Mouse (Mus musculus) CH12.LX (cell line): ENCODE measurements around the gene Cmtm4. TPM values are rescaled to one million over a fixed set of nuclear protein-coding genes. Genes with fewer than 3 reads are reported as not detected.
"Not testable (repeated sequence)": the region's sequence is repeated elsewhere in the genome, so short reads cannot be mapped to it uniquely, and the experiment has no call there.

Source experiments
- DNase-seq: peaks from one replicate; pipeline ENCODE4 v3.0.0-alpha.2; 2013; ENCODE audit errors: extremely low read depth
- H3K27ac ChIP-seq: 2 replicates; pipeline ENCODE4 v1.5.1; 2012; ENCODE audit warnings: low read depth, mild to moderate bottlenecking, control low read depth, moderate library complexity; ENCODE audit not compliant: insufficient read depth
- H3K27me3 ChIP-seq: replicated peaks from 2 replicates; pipeline ENCODE3; 2012; ENCODE audit warnings: inconsistent platforms
- H3K36me3 ChIP-seq, 2 experiments: replicated peaks in 1 of 2; 2 replicates each; pipeline versions ENCODE3 to v1.6.1; 2012; ENCODE audit warnings: inconsistent platforms in 1 of 2, low read length in 1 of 2, mild to moderate bottlenecking in 1 of 2, mixed read lengths in 1 of 2, moderate library complexity in 1 of 2; ENCODE audit not compliant: control insufficient read depth in 1 of 2, insufficient read depth in 1 of 2
- H3K4me1 ChIP-seq, 2 experiments: 2 replicates each; pipeline ENCODE4 v1.6.1; 2012; ENCODE audit warnings: inconsistent platforms in 1 of 2, moderate library complexity in 1 of 2; ENCODE audit not compliant: insufficient read depth in 2 of 2, control insufficient read depth in 1 of 2
- H3K4me2 ChIP-seq: 2 replicates; pipeline ENCODE4 v1.6.1; 2012; ENCODE audit warnings: low read depth, mild to moderate bottlenecking, control low read depth; ENCODE audit not compliant: poor library complexity, insufficient read depth, severe bottlenecking
- H3K4me3 ChIP-seq, 3 experiments: fragments of 150-350 bp in 1 of 3; sonication (generic) in 1 of 3; replicated peaks in 1 of 3; 2 replicates each; pipeline versions ENCODE3 to v1.5.1; 2011 to 2012; ENCODE audit warnings: low read depth in 2 of 3, low read length in 2 of 3, mild to moderate bottlenecking in 2 of 3, moderate library complexity in 2 of 3, control low read depth in 1 of 3, improper control_type of control experiment in 1 of 3, inconsistent platforms in 1 of 3, mixed read lengths in 1 of 3; ENCODE audit not compliant: poor library complexity in 1 of 3
- H3K79me2 ChIP-seq: replicated peaks from 2 replicates; pipeline ENCODE4 v1.6.1; 2012; ENCODE audit warnings: mild to moderate bottlenecking, moderate library complexity; ENCODE audit not compliant: control insufficient read depth, poor library complexity, insufficient read depth, severe bottlenecking; ENCODE audit errors: extremely low read depth
- H3K9ac ChIP-seq: 2 replicates; pipeline ENCODE4 v1.6.1; 2012; ENCODE audit warnings: low read depth, mild to moderate bottlenecking, control low read depth, moderate library complexity; ENCODE audit not compliant: insufficient read depth
- H3K9me3 ChIP-seq: replicated peaks from 2 replicates; pipeline ENCODE3; 2012; ENCODE audit warnings: low read length, inconsistent platforms, mixed read lengths
- CTCF ChIP-seq, 2 experiments: IDR thresholded peaks in 1 of 2; conservative IDR thresholded peaks in 1 of 2; 2 replicates each; pipeline ENCODE4 v1.5.1; 2011 to 2012; ENCODE audit warnings: low read depth in 2 of 2, low read length in 2 of 2, improper control_type of control experiment in 1 of 2, inconsistent platforms in 1 of 2, mild to moderate bottlenecking in 1 of 2, moderate library complexity in 1 of 2
- MAFK ChIP-seq: IDR thresholded peaks from 2 replicates; pipeline ENCODE4 v1.6.1; 2011; ENCODE audit warnings: low read length, improper control_type of control experiment; ENCODE audit not compliant: insufficient replicate concordance
- NELFE ChIP-seq: IDR thresholded peaks from 2 replicates; pipeline ENCODE4 v1.6.1; 2011; ENCODE audit warnings: low read depth, low read length, improper control_type of control experiment
- NRF1 ChIP-seq: IDR thresholded peaks from 2 replicates; pipeline ENCODE4 v1.6.1; 2014; ENCODE audit warnings: low read depth, mild to moderate bottlenecking, inconsistent platforms, low read length, improper control_type of control experiment, moderate library complexity
- RAD21 ChIP-seq: IDR thresholded peaks from 2 replicates; pipeline ENCODE4 v1.6.1; 2011; ENCODE audit warnings: low read depth, mild to moderate bottlenecking, low read length, improper control_type of control experiment, moderate library complexity
- dilution Hi-C: fragments of 300-500 bp; cut with MboI; formaldehyde crosslinking; loops from 2 replicates; pipeline ENCODE4 v1.14.3; 2020; ENCODE audit warnings: low sequenced_read_pairs; ENCODE audit not compliant: extremely low pct_unique_long_range_greater_than_20kb, extremely low pct_ligation_motif_present
- in situ Hi-C: fragments of 300-500 bp; cut with MboI; formaldehyde crosslinking; loops from 3 replicates; pipeline ENCODE4 v1.14.3; 2019; ENCODE audit warnings: low sequenced_read_pairs, low pct_ligation_motif_present, low pct_unique_long_range_greater_than_20kb, mixed read lengths
- polyA plus RNA-seq: library from polyadenylated mRNA; unstranded; fragments of >175 nt; gene quantifications from 2 replicates; pipeline ENCODE4 v1.2.1, GENCODE M21; 2012; ENCODE audit warnings: low read depth; ENCODE audit not compliant: insufficient read length
- total RNA-seq, 2 experiments: library from RNA; depleted of rRNA; stranded (reverse); fragments of 300-350 nt in 1 of 2; fragments of >200 nt in 1 of 2; gene quantifications; 2 replicates each; pipeline ENCODE4 v1.2.3; 2012 to 2014

Cmtm4 gene
- total and polyA plus RNA-seq, 3 experiments: 2.3 to 3.0 (median 2.6) TPM

DNA sequence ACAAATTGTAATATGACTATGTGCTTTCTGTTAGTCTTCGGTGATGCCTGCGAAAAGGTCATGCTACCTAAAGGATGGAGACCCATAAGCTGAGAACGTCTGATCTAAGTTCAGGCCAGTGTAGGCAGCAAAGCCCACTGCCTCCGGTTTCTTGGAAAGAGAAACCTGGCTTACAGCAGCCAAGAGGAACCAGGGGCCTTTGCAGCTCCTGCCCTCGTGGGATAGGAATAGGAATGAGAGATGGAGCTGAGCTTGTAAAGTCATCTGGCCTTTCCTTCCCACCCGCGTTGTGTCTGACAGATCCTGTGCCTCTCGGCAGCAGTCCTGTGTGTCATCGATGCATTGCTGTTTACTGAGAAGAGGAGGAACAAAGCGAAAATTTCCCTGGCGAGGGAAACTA is 74.3 kb downstream of the Cmtm4 start, which contains the start of gene Gm11020:
TSS of gene Gm11020 (plus strand) at position 301 of the 400 bp plus-strand sequence.
- dilution Hi-C loops, H3K27me3 ChIP-seq, H3K36me3 ChIP-seq, H3K9ac ChIP-seq, H3K79me2 ChIP-seq, H3K4me3 ChIP-seq, H3K9me3 ChIP-seq, H3K4me2 ChIP-seq, in situ Hi-C loops, DNase-seq, H3K4me1 ChIP-seq, H3K27ac ChIP-seq: not testable (repeated sequence)

DNA sequence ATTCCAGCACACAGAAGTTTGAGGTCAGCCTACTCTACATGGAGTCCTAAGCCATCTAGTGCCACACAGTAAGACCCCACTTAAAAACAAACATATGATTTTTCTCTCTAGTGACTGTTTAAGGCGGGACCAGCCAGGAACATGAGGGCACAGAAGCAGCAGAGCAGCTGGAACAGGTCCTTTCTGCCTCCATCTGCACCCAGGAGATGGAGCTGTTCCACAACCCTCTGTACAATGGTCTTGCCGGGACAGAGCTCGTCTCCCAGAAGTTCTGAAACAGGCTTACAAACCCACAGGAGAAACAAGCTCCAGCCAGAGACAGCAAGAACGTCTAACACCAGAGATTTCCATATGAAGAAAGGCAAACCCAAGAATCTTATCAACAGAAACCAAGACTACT is 82.3 kb downstream of the Cmtm4 start:
- no peak overlapping the region for H3K27ac ChIP-seq
- in situ Hi-C loops: no loop called here
- DNase-seq: no peak

DNA sequence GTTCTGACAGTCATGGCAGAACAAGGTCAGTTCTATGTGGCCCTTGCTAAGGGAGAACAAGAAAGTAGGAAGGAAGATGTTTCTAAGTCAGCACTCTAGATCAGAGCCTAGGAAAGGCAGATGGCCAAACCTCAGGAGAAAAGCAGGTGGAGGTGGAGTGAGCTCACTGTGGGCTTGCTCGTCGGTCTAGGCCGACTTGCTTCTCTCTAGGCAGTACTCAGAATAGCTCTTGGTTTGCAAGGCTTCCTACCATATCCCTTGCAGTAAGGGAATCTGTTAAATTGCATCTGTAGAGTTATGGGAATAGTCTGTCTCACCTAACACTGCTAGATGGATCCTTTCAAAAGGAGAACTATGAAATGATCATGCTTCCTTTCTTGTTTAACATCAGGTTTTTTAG is 83.6 kb downstream of the Cmtm4 start:
- H3K4me3 ChIP-seq, dilution Hi-C loops, H3K27ac ChIP-seq, DNase-seq, in situ Hi-C loops, H3K27me3 ChIP-seq, H3K9ac ChIP-seq, H3K4me1 ChIP-seq, H3K79me2 ChIP-seq, H3K4me2 ChIP-seq, H3K36me3 ChIP-seq, H3K9me3 ChIP-seq: not testable (repeated sequence)

More for the DNA sequence above, 82.3 kb downstream of the Cmtm4 start:
- TF ChIP-seq CTCF (conservative IDR thresholded peaks at IDR 0.05 in 1 of 2, IDR thresholded peaks at IDR 0.05 in 1 of 2; ENCODE audit: low read depth in 2 of 2, low read length in 2 of 2): peak in 1 of 2 experiments; percentile 35; a peak in 1 of 4 replicates
- no peak for TF ChIP-seq NRF1
- TF ChIP-seq NELFE: no peak
- TF ChIP-seq RAD21: peak; percentile 11
- TF ChIP-seq MAFK: no peak
- Histone ChIP-seq H3K27me3 (peaks cover 3% of the 10 kb centered on the region), H3K4me3 (no peak overlapping the region), H3K79me2 (no peaks in the 10 kb centered on the region), H3K36me3 (no peaks in the 10 kb centered on the region), H3K4me2 (no peak overlapping the region), H3K9me3 (no peaks in the 10 kb centered on the region), H3K9ac (no peak overlapping the region), H3K4me1 (no peaks in the 10 kb centered on the region)
- dilution Hi-C loops: no loop called here

DNA sequence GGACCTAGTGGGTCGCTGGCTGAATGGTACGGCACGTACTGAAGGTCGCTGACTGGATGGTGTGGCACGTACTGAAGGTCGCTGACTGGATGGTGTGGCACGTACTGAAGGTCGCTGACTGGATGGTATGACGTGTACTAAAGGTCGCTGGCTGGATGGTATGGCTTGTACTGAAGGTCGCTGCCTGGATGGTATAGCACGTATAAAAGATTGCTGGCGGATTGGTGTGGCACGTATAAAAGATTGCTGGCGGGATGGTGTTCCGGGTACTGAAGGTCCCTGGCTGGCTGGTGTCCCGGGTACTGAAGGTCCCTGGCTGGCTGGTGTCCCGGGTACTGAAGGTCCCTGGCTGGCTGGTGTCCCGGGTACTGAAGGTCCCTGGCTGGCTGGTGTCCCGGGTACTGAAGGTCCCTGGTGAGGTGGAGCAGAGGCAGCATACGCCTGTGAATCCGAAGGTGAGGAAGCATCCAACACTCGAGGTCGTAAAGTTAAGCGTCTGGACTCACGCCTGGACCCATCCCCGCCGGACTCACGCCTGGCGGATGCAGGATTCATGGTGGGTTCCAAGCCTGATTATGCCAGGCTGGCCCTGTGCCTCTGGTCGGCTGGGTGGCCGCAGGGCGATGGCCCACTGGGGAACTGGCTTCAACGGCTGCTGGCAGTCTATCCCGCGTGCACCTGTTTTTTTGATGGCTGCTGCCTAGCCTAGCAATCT is 86.0 kb downstream of the Cmtm4 start, which contains the start of the genes Gm45711 and Cmtm1:
TSS of gene Gm45711 (minus strand) at position 641 of the 715 bp plus-strand sequence.
TSS of gene Cmtm1 (minus strand) at position 705 of the 715 bp plus-strand sequence.
- not testable (repeated sequence) for H3K4me3 ChIP-seq, H3K9me3 ChIP-seq

DNA sequence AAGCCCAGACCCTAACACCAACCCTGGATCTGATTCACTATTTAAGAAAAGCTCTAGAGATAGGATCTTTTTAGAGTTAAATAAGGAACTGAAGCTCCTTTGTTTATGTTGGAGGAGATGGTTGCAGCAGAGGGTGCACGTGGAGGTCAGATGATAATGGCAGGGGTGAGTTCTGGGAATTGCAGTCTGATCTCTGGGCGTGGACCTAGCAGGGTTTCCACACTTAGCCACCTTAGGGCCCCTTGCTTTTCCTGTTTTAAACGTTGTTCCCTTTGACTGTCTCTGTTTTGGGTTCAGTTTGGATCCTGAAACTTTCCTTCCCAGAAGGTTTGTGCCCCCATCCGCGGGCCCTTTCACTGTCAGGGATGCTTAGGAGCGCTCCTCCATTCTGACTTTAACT is 87.3 kb downstream of the Cmtm4 start:
- H3K27ac ChIP-seq, H3K79me2 ChIP-seq, DNase-seq, H3K4me3 ChIP-seq, H3K27me3 ChIP-seq, H3K9me3 ChIP-seq, in situ Hi-C loops, H3K36me3 ChIP-seq, H3K4me1 ChIP-seq, dilution Hi-C loops, H3K4me2 ChIP-seq, H3K9ac ChIP-seq: not testable (repeated sequence)

More for the DNA sequence above, 86.0 kb downstream of the Cmtm4 start, which contains the start of the genes Gm45711 and Cmtm1:
- DNase-seq, H3K4me2 ChIP-seq, H3K27me3 ChIP-seq, H3K79me2 ChIP-seq, H3K27ac ChIP-seq, dilution Hi-C loops, H3K9ac ChIP-seq, in situ Hi-C loops, H3K36me3 ChIP-seq, H3K4me1 ChIP-seq: not testable (repeated sequence)
